In the genomic region with DNA sequence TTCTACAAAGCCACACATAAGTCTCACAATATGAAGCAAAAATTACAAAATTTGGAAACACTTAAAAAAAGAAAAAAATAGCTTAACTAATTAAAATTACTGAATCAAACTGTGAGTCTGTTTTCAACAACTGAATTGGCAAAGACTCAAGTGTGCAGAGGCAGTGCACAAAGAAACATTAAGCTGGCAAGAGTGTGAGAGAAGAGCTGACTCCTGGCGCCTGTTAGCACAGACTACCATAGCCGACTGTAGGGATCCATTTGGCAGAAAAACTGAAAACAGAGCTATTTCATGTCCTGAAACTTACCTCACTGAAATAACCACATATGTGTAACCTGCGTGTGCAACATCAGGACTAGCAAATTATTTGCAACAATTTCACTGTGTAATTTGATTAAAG, we compare ENCODE assay signal across 22 mouse cellular contexts.
DNase-seq lines count a peak whose midpoint lies in the region; ATAC-seq lines count a peak whose summit lies in the region.
"Had no signal": no experiment of that assay in that cellular context is flagged by ENCODE, and none has a peak within 500 bp of the region (broad histone marks: within the 10 kb centered on the region; RNA-seq: fewer than 3 reads in every experiment).

No protein-coding gene starts in this region.

- no peak overlapping the region for H3K27ac ChIP-seq in forebrain, embryonic 13.5 days
- no peak overlapping the region for H3K27ac ChIP-seq in forebrain, embryonic 11.5 days (ENCODE audit: low read depth, low read length)
- no peak overlapping the region for H3K27ac ChIP-seq in kidney, embryonic 15.5 days
- H3K27ac ChIP-seq: heart, adult 2 months; heart, embryonic 13.5 days; limb, embryonic 12.5 days; midbrain, embryonic 12.5 days; neural tube, embryonic 13.5 days had no signal

- WGBS in forebrain, embryonic 13.5 days, result 64% methylated on average over 3 of the region's 3 CpGs
- WGBS in forebrain, embryonic 11.5 days, result 88% methylated on average over 3 of the region's 3 CpGs
- 85% methylated on average over 3 of the region's 3 CpGs for WGBS in kidney, embryonic 15.5 days

- no peak overlapping the region for H3K4me3 ChIP-seq in forebrain, embryonic 13.5 days
- no peak overlapping the region for H3K4me3 ChIP-seq in forebrain, embryonic 11.5 days (ENCODE audit: low read depth, low read length)
- no peak overlapping the region for H3K4me3 ChIP-seq in kidney, embryonic 15.5 days (replicated peaks)
- H3K4me3 ChIP-seq: heart, adult 2 months; heart, embryonic 13.5 days; limb, embryonic 12.5 days; midbrain, embryonic 12.5 days; neural tube, embryonic 13.5 days had no signal

- no peak overlapping the region for H3K9ac ChIP-seq in forebrain, embryonic 13.5 days
- H3K9ac ChIP-seq in forebrain, embryonic 11.5 days (ENCODE audit: low read length), result no peak overlapping the region
- no peak overlapping the region for H3K9ac ChIP-seq in kidney, embryonic 15.5 days
- H3K9ac ChIP-seq: heart, embryonic 13.5 days; limb, embryonic 12.5 days; liver, postnatal 0 days; midbrain, embryonic 12.5 days; neural tube, embryonic 13.5 days had no signal

- H3K27me3 ChIP-seq in forebrain, embryonic 13.5 days, result no peaks in the 10 kb centered on the region
- H3K27me3 ChIP-seq in forebrain, embryonic 11.5 days (ENCODE audit: control insufficient read depth, insufficient read depth, low read length), result no peaks in the 10 kb centered on the region
- H3K27me3 ChIP-seq in kidney, embryonic 15.5 days, result no peaks in the 10 kb centered on the region
- H3K27me3 ChIP-seq: heart, embryonic 13.5 days; limb, embryonic 12.5 days; midbrain, embryonic 12.5 days; neural tube, embryonic 13.5 days had no signal

- H3K4me1 ChIP-seq in forebrain, embryonic 13.5 days, result no peaks in the 10 kb centered on the region
- H3K4me1 ChIP-seq in forebrain, embryonic 11.5 days (replicated peaks; ENCODE audit: control insufficient read depth, insufficient read depth, low read length), result no peaks in the 10 kb centered on the region
- H3K4me1 ChIP-seq in kidney, embryonic 15.5 days, result no peaks in the 10 kb centered on the region
- H3K4me1 ChIP-seq: heart, embryonic 13.5 days; limb, embryonic 12.5 days; midbrain, embryonic 12.5 days; neural tube, embryonic 13.5 days had no signal

- no peaks in the 10 kb centered on the region for H3K36me3 ChIP-seq in forebrain, embryonic 13.5 days (ENCODE audit: poor library complexity, severe bottlenecking)
- H3K36me3 ChIP-seq in forebrain, embryonic 11.5 days (ENCODE audit: control insufficient read depth, insufficient read depth, low read length), result no peaks in the 10 kb centered on the region
- no peaks in the 10 kb centered on the region for H3K36me3 ChIP-seq in kidney, embryonic 15.5 days
- H3K36me3 ChIP-seq: heart, embryonic 13.5 days; limb, embryonic 12.5 days; midbrain, embryonic 12.5 days; neural tube, embryonic 13.5 days had no signal

- H3K9me3 ChIP-seq in forebrain, embryonic 13.5 days (replicated peaks), result no peaks in the 10 kb centered on the region
- no peaks in the 10 kb centered on the region for H3K9me3 ChIP-seq in forebrain, embryonic 11.5 days (ENCODE audit: control insufficient read depth, low read length)
- H3K9me3 ChIP-seq in kidney, embryonic 15.5 days (replicated peaks), result no peaks in the 10 kb centered on the region
- H3K9me3 ChIP-seq: heart, embryonic 13.5 days; limb, embryonic 12.5 days; midbrain, embryonic 12.5 days; neural tube, embryonic 13.5 days had no signal

- H3K4me2 ChIP-seq in forebrain, embryonic 13.5 days, result no peak overlapping the region
- no peak overlapping the region for H3K4me2 ChIP-seq in forebrain, embryonic 11.5 days (ENCODE audit: low read depth, low read length, severe bottlenecking)
- no peak overlapping the region for H3K4me2 ChIP-seq in kidney, embryonic 15.5 days
- H3K4me2 ChIP-seq: heart, embryonic 13.5 days; limb, embryonic 12.5 days; liver, embryonic 11.5 days; midbrain, embryonic 12.5 days; neural tube, embryonic 13.5 days had no signal

- DNase-seq in forebrain, embryonic 11.5 days (ENCODE audit: low spot score), result no peak
- DNase-seq in layer of hippocampus, adult 11-12 months (ENCODE audit: low spot score), result peak; percentile 6
- no peak for DNase-seq in layer of hippocampus, postnatal 36 days
- peak; percentile 18 to 20 for DNase-seq in right cerebral cortex, postnatal 10 days (ENCODE audit: low spot score in 2 of 2)
- no peak for DNase-seq in right cerebral cortex, adult 18-20 months
- DNase-seq: adrenal gland, postnatal 10 days; cerebellum, adult 11 months; gastrocnemius, postnatal 36 days; heart, adult 2 months; kidney, postnatal 36 days; liver, postnatal 0 days; thymus, adult 2 months; thymus, postnatal 4 days had no signal

- peak; percentile 66; the same call in 1 of the 2 replicates for ATAC-seq in forebrain, embryonic 13.5 days
- ATAC-seq in forebrain, embryonic 11.5 days (replicated peaks; ENCODE audit: low FRiP score), result no peak
- ATAC-seq in kidney, embryonic 15.5 days (replicated peaks; ENCODE audit: low FRiP score), result no peak
- ATAC-seq: intestine, postnatal 0 days; liver, postnatal 0 days; lung, postnatal 0 days had no signal

Comparison
In these comparisons a context has a peak if more than half of its experiments do, and no peak if none do; other contexts are left out.
1. DNase-seq: peak in layer of hippocampus, adult 11-12 months (single experiment) and right cerebral cortex, postnatal 10 days (2 of 2); none in forebrain, embryonic 11.5 days (single experiment), layer of hippocampus, postnatal 36 days (0 of 2) and right cerebral cortex, adult 18-20 months (single experiment).